Mouse (Mus musculus) monocyte, adult 2 months (primary cell): ENCODE measurements at regions not wholly inside any gene's neighbourhood (a gene's known extent, or its start where the extent isn't known, plus 50 kb on each side); places are given as distances from the start of the nearest gene placed in this dataset.

Source experiments
- DNase-seq, 2 experiments: peaks; one replicate each; pipeline ENCODE4 v3.0.0; 2022; ENCODE audit warnings: low spot score in 2 of 2, low read depth in 1 of 2

DNA sequence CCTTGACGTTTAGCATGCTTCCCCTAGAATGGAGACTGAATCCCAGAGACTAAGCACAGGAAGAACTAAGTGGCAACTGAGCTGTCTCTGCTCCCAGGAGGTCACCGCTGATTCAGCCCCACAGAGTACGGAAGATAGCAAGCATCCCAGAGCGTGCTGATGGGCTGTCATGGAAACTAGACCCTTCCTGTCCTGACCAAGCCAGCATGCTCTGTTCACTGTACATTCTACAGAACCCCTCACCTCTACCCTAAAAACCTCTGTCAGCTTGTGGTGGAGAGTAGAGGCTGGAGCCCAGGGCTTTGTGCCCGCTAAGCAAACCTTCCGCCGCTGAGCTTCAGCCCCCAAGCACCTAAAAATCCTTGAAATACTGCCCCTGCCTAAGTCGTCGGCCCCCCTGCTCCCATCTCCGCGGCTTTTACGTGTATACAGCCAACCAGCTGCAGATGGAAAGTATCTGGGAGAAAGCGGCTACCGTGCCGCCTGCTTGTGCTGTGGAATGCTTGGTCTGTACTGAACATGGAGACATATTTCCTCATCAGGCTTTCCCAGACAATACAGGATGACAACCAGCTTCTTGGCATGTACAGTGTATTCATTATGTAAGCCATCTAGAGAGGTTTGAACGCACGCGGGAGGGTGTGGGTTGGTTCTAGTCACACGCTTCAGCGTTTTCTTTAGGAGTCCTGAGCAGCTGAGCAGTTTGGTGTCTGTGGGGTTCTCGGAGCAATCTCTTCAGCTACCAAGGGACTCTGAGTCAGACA lies 237.1 kb downstream of the Tshz3 start:
- DNase-seq, result no peak

- DNase-seq, result no peak
These were observed 242.7 kb downstream of the Tshz3 start for GRCm38 (mm10) chr7:36940611-36941010.

DNA sequence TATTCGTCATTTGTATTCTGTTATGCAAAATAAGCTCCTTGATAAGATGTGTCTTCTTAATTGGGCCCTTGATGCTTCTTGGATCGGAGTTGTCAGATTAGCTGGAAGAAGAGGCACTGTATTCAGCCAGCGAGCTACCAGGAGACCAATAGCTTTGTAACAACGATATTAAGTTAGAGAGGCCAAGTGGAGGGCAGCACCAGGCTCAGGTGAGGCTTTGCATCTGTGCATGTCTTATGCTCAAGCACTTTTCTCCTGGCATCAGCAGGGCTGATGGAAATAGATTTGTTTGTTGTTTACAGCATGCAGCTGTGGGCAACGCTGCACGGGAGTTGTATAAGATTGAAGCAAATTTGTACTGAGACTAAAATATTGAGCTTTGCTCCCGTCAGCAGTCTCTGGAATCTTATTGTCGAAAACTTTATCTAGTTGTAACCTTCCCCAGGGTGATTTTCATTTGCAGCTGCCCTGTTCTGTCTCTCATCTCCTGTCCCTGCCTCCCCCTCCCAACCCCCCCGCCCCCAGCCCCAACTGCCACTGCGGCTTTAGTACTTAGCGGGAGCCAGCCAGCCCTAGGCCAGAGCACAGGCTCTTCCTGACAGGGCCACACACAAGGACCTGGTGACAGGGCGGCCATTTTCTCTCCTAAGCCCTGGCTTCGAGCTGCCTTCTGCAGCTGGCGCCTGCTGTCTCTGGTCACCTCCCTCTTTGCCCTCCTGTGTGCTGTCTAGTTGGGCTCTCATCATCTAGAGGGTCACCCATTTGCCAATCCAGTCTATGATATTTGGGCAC lies 247.3 kb downstream of the Tshz3 start:
- no peak for DNase-seq

GRCm38 (mm10) chr7:36949511-36949910 lies 251.6 kb downstream of the Tshz3 start:
- no peak for DNase-seq

DNA sequence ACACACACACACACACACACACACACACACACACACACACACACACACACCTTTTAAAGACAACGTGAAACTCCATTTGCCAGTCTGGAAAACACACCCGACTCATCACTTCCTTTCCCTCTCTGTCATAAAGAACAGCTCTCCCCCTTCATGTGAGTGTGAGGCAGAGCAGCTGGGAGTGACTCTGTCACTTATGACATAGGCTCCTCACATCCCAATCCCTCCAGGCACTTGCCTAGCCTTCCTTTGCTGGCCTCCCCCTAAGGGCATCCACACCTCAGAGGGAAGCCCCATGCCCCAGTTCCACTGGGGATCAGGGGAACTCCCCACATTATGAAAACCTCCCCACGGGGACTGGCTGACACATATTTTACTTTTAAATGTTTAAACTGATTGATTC lies 257.5 kb downstream of the Tshz3 start:
- DNase-seq, result no peak

DNA sequence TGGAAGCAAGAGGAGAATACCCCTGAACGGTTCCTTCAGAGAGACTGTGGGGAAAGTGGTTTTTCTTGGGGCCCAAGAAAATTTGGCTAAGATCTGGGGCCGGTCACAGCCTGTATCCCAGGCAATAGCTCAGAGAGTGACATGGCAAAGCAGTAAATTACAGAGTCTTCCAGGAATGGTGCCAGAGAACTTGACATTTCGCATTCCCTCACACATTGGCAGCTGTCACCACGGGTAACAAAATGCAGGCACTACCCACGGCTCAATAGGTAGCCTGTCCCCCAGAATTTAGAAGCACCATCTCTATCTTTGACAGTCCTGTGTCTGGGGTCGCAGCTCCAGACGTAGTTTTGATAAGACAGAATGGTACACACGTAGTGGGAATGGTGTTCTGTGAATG lies 260.3 kb downstream of the Tshz3 start:
- DNase-seq, result no peak

GRCm38 (mm10) chr7:36971772-36972171 lies 273.9 kb downstream of the Tshz3 start:
- no peak for DNase-seq

DNA sequence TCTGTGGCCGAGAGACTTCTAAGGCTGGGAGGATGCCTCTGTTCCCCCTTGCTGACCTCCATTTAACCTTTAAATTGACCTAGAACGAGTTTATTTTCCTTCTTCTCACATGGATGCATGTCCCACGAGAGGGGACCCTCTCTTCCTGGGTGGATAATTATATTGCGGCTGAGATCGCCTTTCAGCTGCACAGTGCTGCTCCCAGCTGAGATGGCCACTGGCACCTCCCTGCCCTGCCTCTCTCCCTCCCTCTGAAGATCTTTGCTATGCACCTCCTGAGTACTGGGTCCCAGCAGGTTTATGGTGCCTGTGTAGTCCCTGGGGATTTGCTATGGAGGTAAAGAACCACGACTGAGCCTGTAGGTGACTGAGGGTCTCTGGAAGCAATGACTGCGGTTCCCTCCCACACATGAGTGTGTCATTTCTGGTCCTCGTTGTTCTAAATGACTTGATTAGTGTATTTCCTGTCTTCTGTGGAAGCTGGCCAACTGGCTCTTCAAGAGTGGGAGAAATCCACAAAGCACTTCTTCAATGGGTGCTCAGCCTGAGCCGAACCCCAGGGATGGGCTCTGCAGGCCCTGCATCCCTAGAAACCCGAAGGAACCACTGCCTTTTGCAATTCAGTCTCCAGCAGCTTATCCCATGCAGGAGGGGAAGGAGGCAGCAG lies 275.9 kb downstream of the Tshz3 start:
- DNase-seq, result no peak

DNA sequence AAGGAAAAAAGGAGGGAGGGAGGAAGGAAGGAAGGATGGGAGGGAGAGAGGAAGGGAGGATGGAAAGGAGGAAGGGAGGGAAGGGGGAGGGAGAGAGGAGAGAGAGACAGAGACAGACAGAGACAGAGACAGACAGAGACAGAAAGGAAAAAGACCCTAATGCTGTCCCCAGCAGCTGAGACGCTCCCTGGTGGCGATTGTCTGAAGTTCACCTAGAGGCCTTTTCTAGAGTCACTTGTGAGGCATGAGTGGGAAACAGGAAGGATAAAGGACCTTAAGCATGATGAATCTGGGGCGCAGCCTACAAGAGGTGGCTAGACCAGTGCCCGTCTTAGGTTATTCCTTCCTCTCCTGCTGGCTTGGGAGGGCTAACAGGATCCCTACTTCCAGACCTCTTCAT lies 276.7 kb downstream of the Tshz3 start:
- DNase-seq, result no peak

DNA sequence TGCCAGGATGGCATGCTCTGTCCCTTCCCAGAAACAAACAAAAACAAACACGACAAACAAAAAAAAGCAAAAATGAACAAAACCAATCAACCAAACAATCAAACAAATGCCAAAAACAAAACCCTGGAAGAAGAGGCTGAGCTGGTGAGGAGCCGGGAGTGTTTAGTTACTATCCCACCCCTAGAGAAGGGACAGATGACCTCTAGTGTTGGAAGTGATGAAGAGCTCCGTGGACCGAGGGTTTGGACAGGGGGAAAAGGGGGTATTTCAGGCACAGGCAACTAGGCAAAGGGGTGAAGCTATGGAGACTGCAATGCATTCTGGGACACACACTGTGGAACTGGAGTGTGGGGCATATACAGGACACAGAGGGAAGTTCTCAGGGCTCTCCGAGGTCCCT lies 277.6 kb downstream of the Tshz3 start:
- DNase-seq, result no peak

DNA sequence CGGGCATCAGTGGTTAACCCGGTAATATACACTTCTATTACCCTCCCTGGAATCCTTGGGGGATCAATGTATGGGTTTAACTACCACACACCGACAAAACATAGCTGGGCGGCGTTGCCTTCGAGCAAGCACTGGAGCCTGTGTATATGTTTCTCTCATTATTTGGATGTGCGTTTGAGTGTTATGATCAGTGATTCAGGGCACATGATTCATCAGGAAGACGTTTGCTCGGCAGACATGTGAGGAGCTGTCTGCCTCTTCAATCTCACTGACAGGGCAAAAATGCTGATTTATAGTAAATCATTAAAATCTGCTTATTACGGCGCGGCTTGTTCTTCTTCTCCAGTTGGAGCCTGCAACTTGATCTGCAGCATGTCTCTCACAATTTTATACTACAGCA lies 279.9 kb downstream of the Tshz3 start:
- DNase-seq, result no peak

GRCm38 (mm10) chr7:36989380-36989779 lies 291.5 kb downstream of the Tshz3 start:
- no peak for DNase-seq

DNA sequence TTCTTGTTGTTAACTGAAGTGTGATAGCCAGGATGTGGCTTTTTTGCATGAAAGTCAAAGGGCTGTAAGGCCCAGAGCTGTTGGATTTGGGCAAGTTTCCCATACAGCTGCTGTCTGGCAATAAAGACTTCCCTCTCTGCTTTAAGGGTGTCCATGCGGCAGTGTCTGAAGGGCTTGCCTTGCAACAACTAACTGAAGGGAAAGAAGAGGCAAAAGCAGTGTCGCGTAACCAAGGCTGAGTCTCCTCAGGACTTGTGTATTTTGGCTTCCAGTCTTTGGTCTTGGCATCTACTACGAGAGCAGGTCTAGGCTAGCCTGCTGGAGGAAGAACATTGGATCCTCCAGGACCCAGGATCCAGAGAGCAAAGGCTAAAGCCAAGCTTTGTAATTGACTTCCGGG lies 306.7 kb downstream of the Tshz3 start:
- no peak for DNase-seq

DNA sequence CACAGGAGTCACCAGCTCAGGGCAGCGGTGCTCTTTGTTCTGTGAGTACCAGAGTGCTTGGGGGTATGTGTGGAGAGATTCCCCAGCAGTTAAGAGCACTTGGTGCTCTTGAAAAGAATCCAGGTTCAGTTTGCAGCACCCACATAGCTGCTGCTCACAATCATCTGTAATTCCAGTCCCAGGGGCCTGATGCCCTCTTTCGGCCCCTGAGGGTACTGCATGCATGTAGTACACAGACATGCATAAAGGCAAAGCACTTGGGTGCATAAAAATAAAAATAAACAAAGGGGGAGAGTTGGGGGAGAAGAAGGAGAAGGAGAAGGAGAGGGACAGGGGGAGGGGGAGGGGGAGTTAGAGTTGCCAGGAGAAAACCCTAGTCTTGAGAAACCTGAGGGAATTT lies 307.8 kb downstream of the Tshz3 start:
- DNase-seq, result no peak

DNA sequence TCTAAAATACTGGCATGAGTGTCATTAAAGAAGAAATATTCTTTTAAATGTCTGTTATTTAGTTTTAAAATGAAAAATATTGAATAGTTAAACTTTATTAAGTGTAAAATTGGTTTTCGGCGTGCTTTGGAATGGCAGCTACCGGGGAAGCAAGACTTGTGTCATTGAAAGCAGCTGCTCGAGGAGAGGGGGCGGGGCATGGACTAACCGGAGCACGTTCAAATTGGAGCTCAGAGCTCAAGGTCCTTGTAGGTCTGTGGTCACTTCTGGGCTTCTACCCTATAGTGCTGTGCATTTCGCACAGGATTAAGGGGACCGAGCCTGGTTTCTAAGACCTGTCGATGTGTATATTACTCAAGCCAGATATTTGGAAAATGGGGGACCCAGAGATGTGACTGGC lies 309.0 kb downstream of the Tshz3 start:
- DNase-seq, result no peak

- no peak for DNase-seq
These were observed 313.3 kb downstream of the Tshz3 start for GRCm38 (mm10) chr7:37011180-37011754.

DNA sequence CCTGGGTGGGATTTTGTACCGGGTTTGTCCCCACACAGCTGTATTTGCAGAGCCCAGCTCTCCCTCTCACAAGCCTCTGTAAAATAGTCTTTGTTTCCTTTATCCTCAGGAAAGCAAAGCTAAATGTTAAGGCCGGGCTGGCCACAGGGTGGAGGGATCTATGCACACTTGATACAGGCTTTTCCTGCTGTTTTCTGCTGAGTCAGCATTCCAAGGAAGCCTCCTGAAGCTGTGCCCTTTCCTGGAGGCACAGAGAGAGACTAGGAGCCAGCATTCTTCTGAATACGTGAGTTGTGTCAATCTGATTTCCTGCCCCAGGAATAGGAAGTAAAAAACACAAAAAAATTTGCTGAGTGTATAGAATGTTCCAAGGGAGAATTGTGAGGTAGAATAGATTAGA lies 322.2 kb downstream of the Tshz3 start:
- DNase-seq, result no peak

- no peak for DNase-seq
These were observed 326.6 kb downstream of the Tshz3 start for GRCm38 (mm10) chr7:37024501-37025025.

GRCm38 (mm10) chr7:37064582-37065458 lies 366.9 kb downstream of the Tshz3 start:
- no peak for DNase-seq

- no peak for DNase-seq
These were observed 379.8 kb downstream of the Tshz3 start for GRCm38 (mm10) chr7:37077698-37078097.

DNA sequence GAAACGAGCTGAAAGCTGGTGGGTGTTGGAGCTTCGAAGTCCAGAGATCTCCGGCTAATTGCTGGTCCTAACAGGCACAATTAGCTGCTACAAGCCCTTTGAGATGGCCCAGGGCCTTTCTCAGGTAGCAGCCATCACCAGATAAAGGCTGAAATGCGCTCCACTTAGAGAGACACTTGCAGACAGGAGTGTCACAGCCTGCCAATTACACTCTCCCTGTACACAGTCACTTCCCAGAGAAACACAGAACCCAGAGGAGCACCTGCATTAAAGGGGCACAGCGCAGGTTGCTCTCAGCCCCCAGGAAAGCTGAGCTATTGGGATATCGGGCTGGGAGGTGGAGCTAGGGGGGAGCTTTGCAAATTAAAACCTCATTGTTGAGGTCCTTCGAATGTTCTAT lies 380.2 kb downstream of the Tshz3 start:
- DNase-seq, result no peak
